Mouse (Mus musculus): ENCODE measurements around the gene Il31.

Gene Il31

GRCm38 (mm10) chr5:123489112-123489785 lies at the start of gene Il31, which contains the start of gene Lrrc43:
Il31 (minus strand) TSS chr5:123489489.
Lrrc43 (plus strand) TSS chr5:123489305.
- CTCF ChIA-PET = no interaction called here

DNA sequence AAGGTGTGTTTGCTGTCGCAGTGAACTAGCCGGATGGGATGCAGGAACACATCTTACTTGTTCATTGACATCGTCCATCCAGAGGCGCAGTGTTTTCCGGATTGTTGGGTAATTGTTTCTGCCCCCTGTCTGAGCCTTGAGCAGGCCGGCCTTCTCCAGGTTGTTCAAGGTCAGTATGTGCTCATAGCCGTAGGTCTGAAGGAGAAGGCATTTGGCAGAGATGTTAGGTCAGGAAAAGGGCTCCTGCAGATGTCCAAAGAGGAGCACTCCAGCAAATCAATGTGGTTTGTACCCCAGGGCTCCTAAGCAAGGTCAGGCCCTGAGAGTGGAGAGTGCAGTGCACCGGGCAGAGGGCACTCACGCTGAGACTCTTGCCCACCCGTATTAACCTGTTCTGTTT lies 44.5 kb upstream of the Il31 start:
- CTCF ChIA-PET = no interaction called here

- CTCF ChIA-PET = interaction anchor here (0.6 to 1.4 kb wide), 2 partner anchors 21 to 178 kb away, joined by 4 to 14 read pairs; no protein-coding TSS in a partner anchor
These were observed 40.8 kb upstream of the Il31 start for GRCm38 (mm10) chr5:123530056-123530455.

GRCm38 (mm10) chr5:123528641-123529040 lies 39.4 kb upstream of the Il31 start:
- CTCF ChIA-PET = no interaction called here

GRCm38 (mm10) chr5:123525916-123526495 lies 36.7 kb upstream of the Il31 start:
- CTCF ChIA-PET = no interaction called here

DNA sequence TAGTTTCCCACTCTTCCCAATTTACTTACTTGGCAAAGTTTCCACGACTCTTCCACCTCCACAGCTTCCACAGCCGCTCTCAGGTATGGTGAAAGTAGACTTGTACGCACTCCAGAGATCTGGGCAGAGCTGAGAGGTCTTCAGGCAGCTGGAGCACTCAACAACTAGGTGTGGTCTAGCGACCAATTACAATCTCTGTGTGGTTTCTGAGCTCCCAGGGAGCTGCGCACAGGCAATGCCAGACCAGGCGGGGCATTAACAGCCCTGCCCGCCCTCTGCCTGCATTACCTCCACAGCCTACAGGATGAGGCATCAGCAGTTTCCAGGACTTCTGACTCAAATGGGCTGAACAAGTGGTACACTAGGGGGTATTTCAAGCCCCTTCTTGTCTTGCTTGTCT lies 36.0 kb upstream of the Il31 start, which contains the start of gene Gm49027:
Gene Gm49027 (minus strand): TSS at position 208 of the 400 bp plus-strand sequence.
- CTCF ChIA-PET = no interaction called here

GRCm38 (mm10) chr5:123524393-123524750 lies 35.1 kb upstream of the Il31 start:
- CTCF ChIA-PET = no interaction called here

DNA sequence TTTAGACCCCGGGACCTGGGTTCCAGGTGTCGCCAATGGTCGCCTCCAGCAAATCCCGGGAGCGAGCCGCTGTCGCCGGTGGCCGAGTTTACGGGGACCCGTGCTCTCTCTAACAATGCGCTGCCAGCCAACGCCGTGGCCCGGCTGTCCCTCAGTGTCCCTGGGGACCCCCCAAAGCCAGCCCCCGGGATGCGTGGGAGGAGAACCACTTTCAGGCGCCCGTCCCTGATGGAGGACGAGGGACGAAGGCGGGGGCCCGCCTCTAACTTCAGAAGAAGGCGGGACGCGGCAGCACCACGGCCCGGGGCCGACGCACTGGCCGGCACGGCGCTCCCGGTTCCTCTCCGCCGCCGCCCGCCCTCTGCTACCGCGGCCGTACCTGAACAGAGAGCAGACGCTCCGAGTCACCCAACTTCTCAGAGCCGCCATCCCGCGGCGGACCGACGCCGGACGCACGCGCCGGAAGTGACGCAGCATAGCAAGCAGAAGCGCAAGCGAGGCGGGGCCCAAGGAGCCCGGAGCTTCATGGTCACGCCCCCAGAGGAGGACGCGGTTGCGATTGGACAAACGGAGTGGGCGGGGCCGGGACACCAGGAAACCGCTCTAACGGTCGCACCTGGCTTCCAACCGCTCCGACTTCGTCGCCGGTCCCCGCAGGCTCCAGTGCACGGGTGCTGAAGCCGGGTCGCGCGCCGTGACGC lies 34.6 kb upstream of the Il31 start, which contains the start of gene Diablo:
Gene Diablo (minus strand): TSS at position 485 of the 701 bp plus-strand sequence.
- CTCF ChIA-PET = no interaction called here

DNA sequence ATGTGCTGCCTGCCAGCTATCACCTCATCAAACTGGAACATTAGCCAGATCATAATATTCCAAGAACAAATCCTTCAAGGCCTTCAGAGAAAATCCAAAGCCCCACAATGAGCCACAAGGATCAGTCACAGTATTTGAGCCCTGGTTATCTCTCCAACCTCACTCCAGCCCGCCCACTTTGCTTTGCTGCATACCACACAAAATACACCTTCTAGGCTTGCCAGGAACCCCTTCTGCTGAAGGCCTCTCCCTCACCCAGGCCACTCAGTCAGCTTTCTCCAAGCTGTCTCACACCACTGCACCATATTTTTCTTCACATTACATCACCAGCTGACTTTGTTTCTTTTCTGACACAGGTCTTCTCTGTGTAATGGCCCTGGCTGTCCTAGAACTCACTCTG lies 32.9 kb upstream of the Il31 start:
- CTCF ChIA-PET = interaction anchor here (1.4 kb wide), 1 partner anchor 12 kb away, joined by 3 read pairs; the partner anchor contains the start of gene B3gnt4

DNA sequence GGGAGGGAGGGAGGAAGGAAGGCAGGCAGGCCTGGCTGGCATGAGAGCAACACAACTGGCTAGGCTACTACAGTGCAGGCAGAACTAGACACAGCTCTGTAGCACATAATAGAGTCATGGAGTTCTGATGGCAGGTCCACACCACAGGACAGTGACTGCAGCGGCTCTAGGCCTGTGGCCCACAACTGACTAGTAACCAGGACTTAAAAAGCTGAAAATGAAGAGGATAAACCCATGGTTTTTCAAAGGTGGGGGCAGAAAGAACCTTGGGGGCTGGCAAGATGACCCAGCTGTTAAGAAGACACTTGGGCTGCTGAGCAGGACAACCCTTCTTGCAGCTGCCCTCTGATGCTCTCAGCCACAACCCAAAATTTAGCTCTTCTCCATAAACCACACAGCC lies 32.3 kb upstream of the Il31 start:
- CTCF ChIA-PET = interaction anchor here (0.6 to 1.4 kb wide), 3 partner anchors 11 to 836 kb away, joined by 3 to 10 read pairs (median 3); partner anchors contain the start of gene B3gnt4

DNA sequence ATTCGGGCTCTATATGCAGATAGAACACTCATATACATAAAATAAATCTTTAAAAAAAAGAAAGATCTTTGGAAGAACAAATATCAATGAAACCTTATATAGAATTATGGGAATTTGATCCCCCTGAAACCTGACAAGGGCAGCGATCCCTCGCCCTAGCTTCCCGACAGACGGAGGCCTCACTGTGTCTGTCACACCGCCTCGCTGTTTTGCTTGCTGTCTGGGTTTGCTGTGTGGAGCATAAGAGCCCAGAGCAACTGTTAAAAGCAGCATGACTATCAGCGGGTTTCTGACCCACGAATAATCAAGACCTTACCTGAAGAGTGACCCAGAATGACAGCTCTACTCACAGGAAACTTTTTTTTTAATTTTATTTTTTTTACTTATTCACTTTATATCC lies 31.4 kb upstream of the Il31 start:
- CTCF ChIA-PET = no interaction called here

- CTCF ChIA-PET = interaction anchor here (0.6 kb wide), 1 partner anchor 1262 kb away, joined by 3 read pairs; no protein-coding TSS in a partner anchor
These were observed 25.6 kb upstream of the Il31 start for GRCm38 (mm10) chr5:123514871-123515270.

DNA sequence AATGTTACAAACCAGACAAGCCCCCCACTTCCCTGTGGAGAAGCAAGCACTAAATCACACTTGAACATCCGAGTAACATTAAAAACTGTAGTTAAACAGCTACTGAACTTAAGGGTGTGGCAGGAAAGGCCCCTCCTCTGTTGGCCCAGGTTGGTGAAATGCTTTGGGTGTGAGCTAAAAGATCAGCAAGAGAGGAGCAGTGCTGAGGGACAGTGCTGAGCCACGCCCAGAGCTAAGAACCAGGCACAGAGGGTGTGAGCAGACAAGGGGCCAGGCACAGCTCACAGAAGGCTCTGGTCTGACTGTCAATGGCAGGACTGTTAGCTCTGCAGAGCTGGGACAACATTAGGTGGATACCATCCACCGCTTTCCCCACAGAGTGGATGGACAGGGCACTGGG lies 22.8 kb upstream of the Il31 start:
- CTCF ChIA-PET = no interaction called here

DNA sequence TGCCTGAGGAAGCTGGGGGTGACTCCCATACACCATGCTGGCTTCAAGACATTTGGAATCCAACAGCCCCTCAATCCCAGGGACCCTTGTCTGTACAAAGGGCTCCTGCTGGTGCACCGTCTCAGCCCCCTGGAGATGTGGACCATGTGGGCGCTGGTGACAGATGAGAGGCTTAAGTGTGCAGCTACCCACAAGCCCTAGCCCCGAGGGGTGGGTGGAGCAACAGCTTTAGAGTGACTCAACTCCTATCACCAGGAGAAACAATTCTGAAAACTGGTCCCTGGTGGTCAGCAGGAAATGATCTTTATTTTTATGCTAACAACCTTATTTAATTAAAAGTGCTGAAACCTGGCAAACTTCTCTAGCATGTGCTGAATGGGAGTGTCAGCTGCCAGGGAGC lies 22.1 kb upstream of the Il31 start:
- CTCF ChIA-PET = interaction anchor here (0.6 kb wide), 1 partner anchor 141 kb away, joined by 4 read pairs; no protein-coding TSS in a partner anchor

GRCm38 (mm10) chr5:123510160-123510559 lies 20.9 kb upstream of the Il31 start, which contains the start of gene B3gnt4:
B3gnt4 (plus strand) TSS chr5:123510460.
- CTCF ChIA-PET = interaction anchor here (0.6 to 1.2 kb wide), 2 partner anchors 12 to 107 kb away, joined by 3 to 12 read pairs; no protein-coding TSS in a partner anchor

- CTCF ChIA-PET = interaction anchor here (0.8 to 1.4 kb wide), 3 partner anchors 21 to 965 kb away, joined by 3 to 8 read pairs (median 4); no protein-coding TSS in a partner anchor
These were observed 19.6 kb upstream of the Il31 start for GRCm38 (mm10) chr5:123508921-123509320.

- CTCF ChIA-PET = interaction anchor here (0.9 to 1.4 kb wide), 2 partner anchors 22 to 72 kb away, joined by 3 to 4 read pairs; no protein-coding TSS in a partner anchor
These were observed 18.8 kb upstream of the Il31 start for GRCm38 (mm10) chr5:123507936-123508723.

DNA sequence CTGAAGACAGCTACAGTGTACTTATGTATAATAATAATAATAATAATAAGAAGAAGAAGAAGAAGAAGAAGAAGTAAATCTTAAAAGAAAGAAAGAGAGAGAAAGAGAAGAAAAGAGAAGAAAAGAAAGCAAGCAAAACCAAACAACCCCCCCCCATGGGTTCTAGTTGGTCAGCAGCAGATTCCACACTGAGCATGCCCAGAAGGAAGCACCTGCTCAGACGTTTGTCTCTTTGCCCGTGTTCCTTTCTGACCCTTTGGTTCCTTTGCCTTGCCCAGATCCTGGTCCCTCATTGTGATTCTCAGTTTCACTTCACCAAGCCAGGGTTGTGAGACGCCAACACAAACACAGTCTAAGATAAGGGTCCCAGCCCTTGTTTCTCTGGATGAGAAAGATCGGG lies 12.7 kb upstream of the Il31 start:
- CTCF ChIA-PET = interaction anchor here (0.7 to 1.2 kb wide), 2 partner anchors 62 to 131 kb away, joined by 4 to 10 read pairs; no protein-coding TSS in a partner anchor

- CTCF ChIA-PET = interaction anchor here (0.6 to 1.5 kb wide), 5 partner anchors 30 to 1899 kb away, joined by 3 to 8 read pairs (median 4); no protein-coding TSS in a partner anchor
These were observed 10.4 kb upstream of the Il31 start for GRCm38 (mm10) chr5:123499717-123500116.

GRCm38 (mm10) chr5:123489935-123490334 lies 646 bp upstream of the Il31 start:
- CTCF ChIA-PET = no interaction called here
